Mouse (Mus musculus) neural tube, embryonic 15.5 days (tissue): ENCODE results near the gene Shisa5. TPM values are rescaled to one million over a fixed set of nuclear protein-coding genes. Genes with fewer than 3 reads are reported as not detected.

Source experiments
- polyA plus RNA-seq: library from polyadenylated mRNA; unstranded; fragments of >200 nt; fragmentation: Nextera tagmentation; extraction: Ambion mirVana; gene quantifications from 2 replicates; pipeline ENCODE4 v1.2.1, GENCODE M21; 2015

Shisa5 gene
- polyA plus RNA-seq, 1 experiment from 2014 or later: 78.4 TPM

Other genes starting within 250 kb of the Shisa5 start
- gene Nckipsd, start 230.2 kb upstream of the Shisa5 start, polyA plus RNA-seq: 33.3 and 40.0 TPM in 2 replicates
- 8.2 and 10.8 TPM in 2 replicates for gene Celsr3, start 212.2 kb upstream of the Shisa5 start, polyA plus RNA-seq
- 16.8 and 18.6 TPM in 2 replicates for gene Slc26a6, start 185.3 kb upstream of the Shisa5 start, polyA plus RNA-seq
- 0.32 TPM in 1 of 2 replicates, not detected in the other for gene Tmem89, start 123.9 kb upstream of the Shisa5 start, polyA plus RNA-seq
- gene Uqcrc1, start 101.9 kb upstream of the Shisa5 start, polyA plus RNA-seq: 511 and 515 TPM in 2 replicates
- gene Col7a1, start 85.0 kb upstream of the Shisa5 start, polyA plus RNA-seq: 1.8 and 2.8 TPM in 2 replicates
- gene Ucn2, start 52.6 kb upstream of the Shisa5 start, polyA plus RNA-seq: not detected in 2 replicates
- 26.3 and 30.1 TPM in 2 replicates for gene Pfkfb4, start 46.8 kb upstream of the Shisa5 start, polyA plus RNA-seq
- 13.9 and 15.6 TPM in 2 replicates for gene Trex1, start 21.2 kb downstream of the Shisa5 start, polyA plus RNA-seq
- 32.8 TPM in 2 replicates for gene Atrip, start 35.6 kb downstream of the Shisa5 start, polyA plus RNA-seq
- gene Ccdc51, start 43.9 kb downstream of the Shisa5 start, polyA plus RNA-seq: 12.2 and 13.7 TPM in 2 replicates
- 678 and 752 TPM in 2 replicates for gene Tma7, start 44.0 kb downstream of the Shisa5 start, polyA plus RNA-seq
- 11.6 and 13.7 TPM in 2 replicates for gene Plxnb1, start 56.8 kb downstream of the Shisa5 start, polyA plus RNA-seq
- not detected in 2 replicates for gene Fbxw21, start 123.5 kb downstream of the Shisa5 start, polyA plus RNA-seq
- not detected in 2 replicates for gene Fbxw13, start 157.4 kb downstream of the Shisa5 start, polyA plus RNA-seq
- gene Fbxw20, start 196.2 kb downstream of the Shisa5 start, polyA plus RNA-seq: not detected in 2 replicates
- gene Fbxw14, start 249.1 kb downstream of the Shisa5 start, polyA plus RNA-seq: not detected in 2 replicates